Mouse (Mus musculus) MEL-GATA-1-ER (cell line): ENCODE data around the gene Vsx2.

ENCODE experiments used
- DNase-seq: peaks from one replicate; pipeline ENCODE4 v3.0.0-alpha.2; 2012; ENCODE audit warnings: low read depth; ENCODE audit errors: extremely low read depth

Gene Vsx2

GRCm38 (mm10) chr12:84571466-84572340 is 2.1 kb downstream of the Vsx2 start:
- DNase-seq: no peak

- no peak for DNase-seq
Measured at GRCm38 (mm10) chr12:84572341-84572720, 2.8 kb downstream of the Vsx2 start.

GRCm38 (mm10) chr12:84573094-84573493 is 3.5 kb downstream of the Vsx2 start:
- DNase-seq: no peak

- no peak for DNase-seq
Measured at GRCm38 (mm10) chr12:84577768-84578439, 8.3 kb downstream of the Vsx2 start.

- no peak for DNase-seq
Measured at GRCm38 (mm10) chr12:84578440-84578770, 8.8 kb downstream of the Vsx2 start.

- no peak for DNase-seq
Measured at GRCm38 (mm10) chr12:84581285-84581684, 11.7 kb downstream of the Vsx2 start.

- DNase-seq: peak; percentile 64
Measured at GRCm38 (mm10) chr12:84589825-84590761, 20.5 kb downstream of the Vsx2 start.

- no peak for DNase-seq
Measured at GRCm38 (mm10) chr12:84598324-84598723, 28.8 kb downstream of the Vsx2 start.

GRCm38 (mm10) chr12:84604001-84604400 is 34.4 kb downstream of the Vsx2 start:
- DNase-seq: no peak

GRCm38 (mm10) chr12:84605860-84606259 is 36.3 kb downstream of the Vsx2 start:
- DNase-seq: no peak

GRCm38 (mm10) chr12:84611718-84612117 is 42.2 kb downstream of the Vsx2 start:
- no peak for DNase-seq

- DNase-seq: no peak
Measured at GRCm38 (mm10) chr12:84612518-84612917, 43.0 kb downstream of the Vsx2 start.

- no peak for DNase-seq
Measured at GRCm38 (mm10) chr12:84614001-84614400, 44.4 kb downstream of the Vsx2 start.

GRCm38 (mm10) chr12:84614524-84614923 is 45.0 kb downstream of the Vsx2 start:
- DNase-seq: no peak

GRCm38 (mm10) chr12:84616977-84617630 is 47.5 kb downstream of the Vsx2 start, which contains the start of gene Abcd4:
Gene Abcd4, minus strand, starts transcription at chr12:84617413.
- peak; percentile 89 for DNase-seq

- peak; percentile 22 for DNase-seq
Measured at GRCm38 (mm10) chr12:84617663-84618062, 48.1 kb downstream of the Vsx2 start.

GRCm38 (mm10) chr12:84620975-84621374 is 51.4 kb downstream of the Vsx2 start:
- DNase-seq: no peak

- DNase-seq: no peak
Measured at GRCm38 (mm10) chr12:84624601-84625000, 55.0 kb downstream of the Vsx2 start.

GRCm38 (mm10) chr12:84625116-84625515 is 55.6 kb downstream of the Vsx2 start:
- DNase-seq: no peak

GRCm38 (mm10) chr12:84631867-84632266 is 62.3 kb downstream of the Vsx2 start:
- DNase-seq: no peak

GRCm38 (mm10) chr12:84640253-84640652 is 70.7 kb downstream of the Vsx2 start:
- no peak for DNase-seq
